Mouse (Mus musculus): ENCODE measurements around the gene Kcnj8.

The Kcnj8 gene

GRCm38 (mm10) chr6:142571055-142571618 lies at the start of gene Kcnj8:
TSS of gene Kcnj8 (minus strand) at chr6:142571614.
- no peak for DNase-seq (ENCODE audit: low read depth)

- DNase-seq (ENCODE audit: low read depth), result no peak
Observed at GRCm38 (mm10) chr6:142616659-142617058, 45.2 kb upstream of the Kcnj8 start.

DNA sequence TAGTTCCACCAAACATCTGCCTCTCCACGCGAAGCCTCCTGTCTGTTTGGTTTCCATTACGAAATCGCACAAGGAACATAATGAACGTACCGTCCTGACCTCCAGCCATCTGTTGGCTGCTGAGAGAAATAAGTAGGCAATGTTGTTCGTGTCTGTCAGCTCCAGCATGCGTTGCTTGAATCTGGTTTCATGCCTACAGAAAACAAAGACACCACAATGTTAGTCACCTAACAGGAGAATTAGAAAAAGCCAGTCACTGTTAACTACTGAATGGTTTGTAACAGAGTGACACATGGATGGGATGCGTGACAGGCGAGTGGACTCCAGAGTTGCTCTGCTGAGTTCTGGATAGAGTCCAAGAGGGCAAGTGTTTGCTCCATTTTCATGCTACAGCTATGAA lies 42.9 kb upstream of the Kcnj8 start:
- no peak for DNase-seq (ENCODE audit: low read depth)

- DNase-seq (ENCODE audit: low read depth), result no peak
Observed at GRCm38 (mm10) chr6:142612366-142612765, 41.0 kb upstream of the Kcnj8 start.

DNA sequence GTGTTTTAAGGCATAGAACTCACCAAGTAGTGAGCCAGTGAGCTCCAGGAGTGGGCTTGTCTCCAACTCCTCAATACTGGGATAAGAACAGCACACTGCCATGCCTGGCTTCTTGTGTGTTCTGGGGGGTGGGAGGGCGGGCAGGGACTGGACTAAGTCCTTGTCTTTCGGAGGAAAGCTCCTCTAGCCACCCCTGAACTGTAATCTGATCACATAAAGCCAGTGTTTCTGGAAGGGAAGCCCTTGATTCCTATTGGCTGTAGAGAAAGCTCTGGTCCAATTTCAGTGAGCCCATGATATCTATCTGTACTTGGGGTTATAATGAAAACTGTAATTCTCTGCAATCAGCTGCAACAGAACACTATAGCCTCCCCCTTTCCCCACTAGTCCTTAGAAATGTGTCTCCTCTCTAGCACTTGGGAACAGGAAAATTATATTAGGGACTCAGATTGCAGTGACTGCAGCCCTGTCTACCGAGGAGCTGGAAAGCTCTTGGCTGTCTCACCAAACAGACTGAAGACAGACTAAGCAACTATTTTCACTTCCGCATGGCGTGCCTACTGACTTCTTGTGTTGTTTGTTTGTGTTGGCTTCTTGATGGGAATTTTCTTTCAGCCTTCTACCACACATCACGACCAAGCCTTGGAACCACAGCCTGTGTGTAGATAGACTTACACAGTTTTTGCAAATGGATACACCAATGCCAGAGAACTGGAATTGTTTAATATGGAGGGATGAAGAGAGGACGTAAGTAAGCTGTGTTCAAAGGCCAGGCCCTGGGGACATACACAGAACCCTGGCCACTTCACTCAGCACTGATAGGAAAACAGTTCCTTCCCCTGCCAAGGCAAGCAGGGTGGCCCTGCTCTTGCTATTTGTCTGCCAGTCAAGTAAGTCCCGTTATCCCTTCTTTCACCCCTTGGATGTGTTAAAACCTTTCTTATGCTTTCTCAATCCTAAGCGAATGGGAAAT lies 38.3 kb upstream of the Kcnj8 start:
- DNase-seq (ENCODE audit: low read depth), result no peak

DNA sequence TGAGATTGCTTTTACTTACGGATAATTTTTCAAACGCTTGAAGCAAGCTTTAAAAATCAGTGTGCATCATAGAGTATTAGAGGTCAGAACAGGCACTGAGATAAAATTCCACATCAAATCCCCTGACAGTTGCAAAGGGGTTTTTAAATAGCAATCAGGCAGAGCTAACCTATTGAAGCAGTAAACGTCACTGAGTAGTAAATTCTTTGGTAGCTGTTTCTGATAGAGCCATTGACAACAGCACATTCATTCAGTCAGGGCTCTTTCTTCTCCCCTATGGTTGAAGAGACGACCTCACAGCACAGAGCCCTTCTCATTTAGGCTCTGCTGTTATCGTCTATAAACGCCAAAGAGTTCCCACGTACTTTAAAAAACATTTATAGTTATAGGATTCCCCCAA lies 35.7 kb upstream of the Kcnj8 start:
- DNase-seq (ENCODE audit: low read depth), result no peak

- no peak for DNase-seq (ENCODE audit: low read depth)
Observed at GRCm38 (mm10) chr6:142602772-142603171, 31.4 kb upstream of the Kcnj8 start.

DNA sequence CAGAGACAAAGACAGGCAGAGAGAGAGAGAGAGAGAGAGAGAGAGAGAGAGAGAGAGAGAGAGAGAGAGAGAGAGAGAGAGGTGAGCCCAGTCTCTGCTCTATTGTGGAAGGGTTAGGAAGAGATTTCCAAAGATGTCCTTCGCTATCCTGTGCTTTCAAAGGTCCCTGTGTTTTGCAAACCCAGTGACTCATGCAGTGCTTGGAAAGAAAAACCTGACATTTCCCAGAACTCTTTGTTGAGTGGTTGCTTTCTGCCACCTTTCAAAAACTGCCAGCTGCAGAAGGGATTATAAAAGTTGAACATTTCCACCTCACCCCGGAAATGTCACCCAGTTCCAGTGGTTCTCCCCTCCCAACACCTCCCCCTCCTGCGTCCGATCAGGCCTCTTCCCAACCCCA lies 7.4 kb upstream of the Kcnj8 start:
- DNase-seq (ENCODE audit: low read depth), result no peak

DNA sequence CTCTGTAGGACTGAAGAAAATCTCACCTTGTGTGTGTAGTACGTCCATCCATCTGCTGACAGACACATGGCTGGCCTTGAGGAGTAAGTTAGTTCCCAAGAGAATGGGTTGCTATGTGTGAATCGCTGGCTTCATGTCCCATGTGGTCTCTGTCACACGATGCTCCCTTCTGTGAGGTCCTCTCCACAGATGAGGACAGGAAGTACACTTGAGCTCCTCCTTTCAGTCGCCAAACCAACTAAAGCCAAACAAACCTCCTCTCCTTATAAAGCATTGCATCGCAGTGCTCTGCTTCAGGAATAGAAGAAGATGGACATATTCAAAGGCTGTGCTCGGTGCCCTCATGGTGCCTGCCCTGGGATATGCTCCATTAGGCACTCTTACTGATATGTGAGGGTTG lies 6.4 kb upstream of the Kcnj8 start:
- no peak for DNase-seq (ENCODE audit: low read depth)

DNA sequence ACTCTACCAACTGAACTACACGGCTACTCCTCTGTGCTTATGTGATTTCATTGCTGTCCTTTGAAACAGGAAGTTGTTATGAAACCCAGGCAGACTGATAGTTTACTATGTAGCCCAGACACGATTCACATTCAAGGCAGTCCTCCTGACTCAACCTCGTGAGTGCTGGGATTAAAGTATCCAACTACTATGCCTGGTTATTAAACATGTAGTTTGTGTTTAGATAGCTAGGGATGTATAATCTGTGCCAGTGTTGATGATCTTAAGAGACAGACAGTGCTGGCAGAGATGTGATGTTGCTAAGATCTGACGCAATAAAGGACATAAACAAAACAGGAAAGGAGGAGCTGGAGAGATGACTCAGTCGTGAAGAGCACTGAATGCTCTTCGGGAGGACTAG lies 1.5 kb upstream of the Kcnj8 start:
- DNase-seq (ENCODE audit: low read depth), result peak; percentile 14

- DNase-seq (ENCODE audit: low read depth), result no peak
Observed at GRCm38 (mm10) chr6:142571629-142572360, 381 bp upstream of the Kcnj8 start.

GRCm38 (mm10) chr6:142570046-142570770 lies 1.2 kb downstream of the Kcnj8 start:
- DNase-seq (ENCODE audit: low read depth), result no peak

DNA sequence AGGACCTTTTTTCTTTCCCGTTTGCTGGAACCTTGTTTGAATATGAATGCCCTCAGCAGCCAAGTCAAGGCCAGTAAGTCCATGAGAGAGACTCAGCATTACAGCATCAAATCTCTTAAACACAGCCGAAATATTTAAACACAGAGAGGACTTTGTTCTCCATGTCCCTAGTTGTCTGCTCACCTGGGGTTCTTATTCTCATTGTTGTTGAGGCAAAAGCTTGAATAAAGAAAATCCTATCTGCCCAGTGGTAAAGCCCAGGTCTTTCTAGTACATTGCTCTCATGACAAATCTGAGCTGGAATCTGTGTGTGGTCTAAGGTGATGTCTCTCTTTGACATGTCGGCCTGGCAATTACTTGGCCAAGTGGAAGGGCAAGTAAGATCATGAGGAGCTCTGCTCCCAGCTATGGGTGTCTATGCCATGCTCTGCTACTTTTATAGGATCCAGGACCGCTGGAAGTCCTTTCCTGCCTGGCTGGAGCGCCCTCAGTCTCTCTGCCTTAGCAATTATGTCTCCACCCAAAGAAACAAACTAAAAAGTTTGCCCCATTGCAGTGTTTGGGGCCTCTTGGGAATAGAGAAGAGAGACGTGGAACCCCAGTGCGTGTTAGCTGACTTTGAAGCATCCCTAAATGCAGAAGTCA lies 2.6 kb downstream of the Kcnj8 start:
- DNase-seq (ENCODE audit: low read depth), result no peak

- no peak for DNase-seq (ENCODE audit: low read depth)
Observed at GRCm38 (mm10) chr6:142567452-142567851, 4.0 kb downstream of the Kcnj8 start.

GRCm38 (mm10) chr6:142564746-142565145 lies 6.7 kb downstream of the Kcnj8 start:
- no peak for DNase-seq (ENCODE audit: low read depth)

- DNase-seq (ENCODE audit: low read depth), result no peak
Observed at GRCm38 (mm10) chr6:142561151-142561550, 10.3 kb downstream of the Kcnj8 start.

DNA sequence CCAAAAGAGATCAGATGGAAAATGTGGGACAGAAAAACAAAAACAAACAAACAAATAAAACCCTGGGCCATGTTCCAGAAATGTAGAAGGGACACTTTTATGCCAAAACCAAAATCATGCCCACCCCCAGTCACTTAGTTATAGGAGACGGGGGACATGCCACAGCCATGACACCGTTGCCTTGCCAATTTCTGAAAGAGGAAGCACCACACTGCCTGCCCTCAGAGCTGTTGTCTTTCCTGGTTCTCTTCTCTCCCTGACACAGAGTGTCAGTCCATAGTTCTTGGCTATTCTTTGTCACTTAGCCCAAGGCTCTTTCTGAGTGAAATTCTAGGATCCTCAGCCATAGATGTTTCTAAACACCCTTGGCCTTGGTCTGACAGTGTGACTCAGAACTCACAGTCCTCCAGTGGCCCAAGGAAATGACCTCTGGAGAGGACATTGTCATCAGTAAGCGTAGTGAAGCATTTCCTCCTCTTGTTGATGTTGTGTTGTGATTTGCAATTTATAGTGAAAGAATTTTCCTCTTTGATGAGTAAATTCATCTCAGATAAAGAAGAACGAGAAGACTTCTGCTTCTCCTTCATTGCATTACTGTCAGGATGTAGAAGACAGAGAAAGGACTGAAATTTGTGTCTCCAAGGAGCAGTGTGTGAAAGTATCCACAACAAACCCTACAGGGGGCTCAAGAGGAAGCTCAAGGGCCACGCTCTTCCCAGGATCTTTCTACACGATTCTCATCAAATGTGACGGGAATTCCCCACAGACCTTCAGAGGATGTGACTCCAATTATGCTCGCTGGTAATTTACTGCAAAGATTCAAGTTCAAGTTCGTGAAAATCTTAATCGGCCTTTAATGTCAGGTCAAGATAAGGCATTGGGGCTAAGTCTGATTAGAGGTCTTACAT lies 12.4 kb downstream of the Kcnj8 start:
- DNase-seq (ENCODE audit: low read depth), result no peak

DNA sequence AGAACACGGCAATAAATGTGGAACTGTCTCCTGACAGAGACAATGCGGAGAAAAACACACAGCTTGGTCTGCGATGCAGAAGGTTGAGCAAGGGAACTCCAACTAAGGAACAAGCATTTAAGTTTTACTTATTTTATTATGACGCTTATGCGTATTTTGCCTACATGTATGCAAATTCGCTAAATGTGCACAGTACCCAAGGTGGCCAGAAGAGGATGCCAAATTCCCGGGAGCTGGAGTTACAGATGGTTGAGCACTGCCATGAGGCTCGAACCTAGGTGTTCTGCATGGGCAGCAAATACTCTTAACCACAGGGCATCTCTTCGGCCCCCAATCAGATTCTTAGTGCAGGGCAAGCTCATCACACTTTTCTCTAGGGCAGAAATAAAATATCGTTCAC lies 13.3 kb downstream of the Kcnj8 start:
- no peak for DNase-seq (ENCODE audit: low read depth)

- no peak for DNase-seq (ENCODE audit: low read depth)
Observed at GRCm38 (mm10) chr6:142555988-142556387, 15.4 kb downstream of the Kcnj8 start.

DNA sequence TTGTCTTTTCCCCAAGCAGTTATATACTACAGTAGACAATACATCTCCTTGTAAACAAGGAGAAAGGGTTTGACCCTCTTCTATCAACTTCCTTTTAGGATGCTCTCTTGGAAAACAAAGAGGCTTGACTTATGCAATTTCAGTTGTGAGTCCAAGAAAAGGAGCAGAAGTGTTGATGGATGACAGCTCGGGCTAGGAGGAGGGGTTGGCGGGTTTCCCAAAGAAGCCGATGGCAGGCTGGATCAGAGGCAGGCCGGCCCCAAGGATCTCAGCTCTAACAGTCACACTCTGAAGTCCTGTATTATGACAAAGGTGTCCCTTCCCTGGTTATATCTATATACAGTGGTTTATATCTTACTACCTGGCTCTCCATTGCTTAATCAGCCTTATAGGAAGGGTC lies 19.9 kb downstream of the Kcnj8 start:
- DNase-seq (ENCODE audit: low read depth), result no peak

DNA sequence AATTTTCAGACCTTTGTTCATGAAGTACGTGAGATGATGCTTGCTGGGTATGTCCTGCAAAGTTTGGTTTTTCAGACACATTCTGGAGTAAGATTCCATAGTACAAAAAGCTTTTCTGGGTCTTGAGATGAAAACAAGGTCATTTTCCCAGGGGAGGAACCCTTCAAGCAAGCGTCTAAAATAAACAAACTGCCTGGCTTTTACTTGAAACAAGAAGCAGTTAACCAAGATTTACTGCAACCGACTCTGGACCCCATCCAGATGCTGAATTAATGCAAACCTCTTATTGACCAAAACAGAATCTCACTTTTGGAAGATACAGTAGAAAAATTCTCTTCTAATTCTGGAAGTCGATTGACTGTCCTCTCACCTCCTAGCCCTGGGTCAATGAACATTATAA lies 20.5 kb downstream of the Kcnj8 start:
- DNase-seq (ENCODE audit: low read depth), result no peak
